8 mouse cellular contexts compared by ENCODE assay signal in genomic region chr4:129584370-129584769, GRCm38 (mm10). TPM values are rescaled to one million over a fixed set of nuclear protein-coding genes. Genes with fewer than 3 reads are reported as not detected.
A peak's percentile ranks its signal among the peaks of the same experiment; 100 is the strongest.
DNase-seq lines count a peak whose midpoint lies in the region; ATAC-seq and TF ChIP-seq lines count a peak whose summit lies in the region.

No protein-coding gene starts in this region.

- H3K4me1 ChIP-seq in kidney, postnatal 0 days (replicated peaks; ENCODE audit: insufficient read depth, low read length), result no peaks in the 10 kb centered on the region
- peaks cover 15% of the 10 kb centered on the region for H3K4me1 ChIP-seq in bone marrow macrophage, adult 2 months (ENCODE audit: control insufficient read depth, insufficient read depth, low read length)
- 0 out of 2 replicates have a peak, but pooled peaks cover 8% of the 10 kb centered on the region for H3K4me1 ChIP-seq in hindbrain, embryonic 15.5 days (replicated peaks)
- H3K4me1 ChIP-seq in midbrain, postnatal 0 days (ENCODE audit: insufficient read depth, low read length), result peaks cover 4% of the 10 kb centered on the region; the same call in 1 of the 2 replicates

- H3K4me2 ChIP-seq in kidney, postnatal 0 days (ENCODE audit: low read length), result peak overlapping the region; percentile 70
- peak overlapping the region; percentile 52 for H3K4me2 ChIP-seq in hindbrain, embryonic 15.5 days
- peak overlapping the region; percentile 54; the same call in 1 of the 2 replicates for H3K4me2 ChIP-seq in midbrain, postnatal 0 days (ENCODE audit: low read depth, low read length, poor library complexity, severe bottlenecking)

- TF ChIP-seq POLR2A in bone marrow macrophage, adult 2 months (IDR thresholded peaks at IDR 0.05; ENCODE audit: borderline replicate concordance, low read depth, low read length), result no peak

- H3K9ac ChIP-seq in kidney, postnatal 0 days (ENCODE audit: low read depth, low read length), result peak overlapping the region; percentile 51
- H3K9ac ChIP-seq in hindbrain, embryonic 15.5 days, result no peak overlapping the region
- no peak overlapping the region for H3K9ac ChIP-seq in midbrain, postnatal 0 days (replicated peaks; ENCODE audit: low read length, poor library complexity, severe bottlenecking)

- peak overlapping the region; percentile 44 for H3K4me3 ChIP-seq in kidney, postnatal 0 days (replicated peaks; ENCODE audit: low read depth, low read length)
- peak overlapping the region; percentile 70; the same call in 1 of the 2 replicates for H3K4me3 ChIP-seq in bone marrow macrophage, adult 2 months (ENCODE audit: insufficient read depth, low read length)
- no peak overlapping the region for H3K4me3 ChIP-seq in hindbrain, embryonic 15.5 days
- no peak overlapping the region for H3K4me3 ChIP-seq in midbrain, postnatal 0 days (ENCODE audit: low read depth, low read length)

- peak overlapping the region; percentile 80 for H3K27ac ChIP-seq in kidney, postnatal 0 days
- peak overlapping the region; percentile 58 for H3K27ac ChIP-seq in bone marrow macrophage, adult 2 months (ENCODE audit: insufficient read depth, low read depth, low read length)
- no peak overlapping the region for H3K27ac ChIP-seq in hindbrain, embryonic 15.5 days (replicated peaks)
- H3K27ac ChIP-seq in midbrain, postnatal 0 days (ENCODE audit: low read depth, low read length), result no peak overlapping the region

- no peaks in the 10 kb centered on the region for H3K27me3 ChIP-seq in kidney, postnatal 0 days (ENCODE audit: insufficient read depth, low read length)
- no peaks in the 10 kb centered on the region for H3K27me3 ChIP-seq in hindbrain, embryonic 15.5 days
- no peaks in the 10 kb centered on the region for H3K27me3 ChIP-seq in midbrain, postnatal 0 days (ENCODE audit: insufficient read depth, low read length)

- WGBS in kidney, postnatal 0 days, result 55% methylated on average over 1 of the region's 1 CpGs
- 74% methylated on average over 1 of the region's 1 CpGs for WGBS in hindbrain, embryonic 15.5 days
- 90% methylated on average over 1 of the region's 1 CpGs for WGBS in midbrain, postnatal 0 days

- no peaks in the 10 kb centered on the region for H3K9me3 ChIP-seq in kidney, postnatal 0 days (replicated peaks; ENCODE audit: low read length)
- no peaks in the 10 kb centered on the region for H3K9me3 ChIP-seq in hindbrain, embryonic 15.5 days
- no peaks in the 10 kb centered on the region for H3K9me3 ChIP-seq in midbrain, postnatal 0 days (ENCODE audit: low read length)

- TF ChIP-seq CTCF in kidney, postnatal 0 days (IDR thresholded peaks at IDR 0.05; ENCODE audit: low read depth), result no peak
- TF ChIP-seq CTCF in bone marrow macrophage, adult 2 months (IDR thresholded peaks at IDR 0.05; ENCODE audit: low read depth, low read length), result no peak
- TF ChIP-seq CTCF in midbrain, postnatal 0 days (IDR thresholded peaks at IDR 0.05), result no peak

- no peak for DNase-seq in kidney, postnatal 0 days (ENCODE audit: low spot score)
- no peak for DNase-seq in kidney, adult 8-10 months
- DNase-seq in midbrain, postnatal 0 days (ENCODE audit: low spot score), result no peak
- no peak for DNase-seq in adrenal gland, adult 18-20 months (ENCODE audit: low spot score in 2 of 2)
- no peak for DNase-seq in T-cell, adult 2 months (ENCODE audit: low spot score)
- no peak for DNase-seq in Muller cell, postnatal 12 days (ENCODE audit: inconsistent ontology term)

- H3K36me3 ChIP-seq in kidney, postnatal 0 days (ENCODE audit: insufficient read depth, low read length), result no peaks in the 10 kb centered on the region
- no peaks in the 10 kb centered on the region for H3K36me3 ChIP-seq in hindbrain, embryonic 15.5 days
- H3K36me3 ChIP-seq in midbrain, postnatal 0 days (ENCODE audit: insufficient read depth, low read length), result no peaks in the 10 kb centered on the region

- ATAC-seq in kidney, postnatal 0 days (replicated peaks; ENCODE audit: low FRiP score, low read depth), result no peak
- no peak for ATAC-seq in hindbrain, embryonic 15.5 days (ENCODE audit: low FRiP score, low read depth)
- ATAC-seq in midbrain, postnatal 0 days (ENCODE audit: low FRiP score), result no peak

RNA-seq across cellular contexts. Expression of gene Fam167b, which starts 6.0 kb away (rescaled TPM):
- 39.9 and 40.3 TPM in 2 replicates for polyA plus RNA-seq in kidney, postnatal 0 days (2015; fragmentation: Nextera tagmentation; extraction: Ambion mirVana)
- polyA plus RNA-seq in bone marrow macrophage, adult 2 months (2012; ENCODE audit: insufficient read depth, insufficient read length, missing spikeins), result 1.2 and 2.6 TPM in 2 replicates
- 0.24 and 0.34 TPM in 2 replicates for polyA plus RNA-seq in hindbrain, embryonic 15.5 days (2015; fragmentation: Nextera tagmentation; extraction: Ambion mirVana)
- total RNA-seq in midbrain, postnatal 0 days (2014; rRNA removed), result not detected in 2 replicates
- polyA plus RNA-seq in midbrain, postnatal 0 days (2015; fragmentation: Nextera tagmentation; extraction: Ambion mirVana), result not detected in 2 replicates
- 10 to 100 TPM; 28.2 to 31.4 TPM for total RNA-seq in adrenal gland, adult 18-20 months (2021)

RNA-seq across cellular contexts. Expression of gene Lck, which starts 10.9 kb away (rescaled TPM):
- 8.8 and 9.1 TPM in 2 replicates for polyA plus RNA-seq in kidney, postnatal 0 days (2015; fragmentation: Nextera tagmentation; extraction: Ambion mirVana)
- polyA plus RNA-seq in bone marrow macrophage, adult 2 months (2012; ENCODE audit: insufficient read depth, insufficient read length, missing spikeins), result 0.68 TPM in 1 of 2 replicates, not detected in the other
- 11.7 and 13.6 TPM in 2 replicates for polyA plus RNA-seq in hindbrain, embryonic 15.5 days (2015; fragmentation: Nextera tagmentation; extraction: Ambion mirVana)
- total RNA-seq in midbrain, postnatal 0 days (2014; rRNA removed), result 17.5 and 20.4 TPM in 2 replicates
- polyA plus RNA-seq in midbrain, postnatal 0 days (2015; fragmentation: Nextera tagmentation; extraction: Ambion mirVana), result 17.5 and 20.7 TPM in 2 replicates
- 1 to 10 TPM; 1.8 to 2.3 TPM for total RNA-seq in adrenal gland, adult 18-20 months (2021)

RNA-seq across cellular contexts. Expression of gene Eif3i, which starts 16.1 kb away (rescaled TPM):
- polyA plus RNA-seq in kidney, postnatal 0 days (2015; fragmentation: Nextera tagmentation; extraction: Ambion mirVana), result 284 and 298 TPM in 2 replicates
- polyA plus RNA-seq in bone marrow macrophage, adult 2 months (2012; ENCODE audit: insufficient read depth, insufficient read length, missing spikeins), result 105 and 119 TPM in 2 replicates
- polyA plus RNA-seq in hindbrain, embryonic 15.5 days (2015; fragmentation: Nextera tagmentation; extraction: Ambion mirVana), result 203 and 206 TPM in 2 replicates
- total RNA-seq in midbrain, postnatal 0 days (2014; rRNA removed), result 282 and 300 TPM in 2 replicates
- polyA plus RNA-seq in midbrain, postnatal 0 days (2015; fragmentation: Nextera tagmentation; extraction: Ambion mirVana), result 213 and 222 TPM in 2 replicates
- 100 to 1,000 TPM; 174 to 175 TPM for total RNA-seq in adrenal gland, adult 18-20 months (2021)

RNA-seq across cellular contexts. Expression of gene Tmem234, which starts 16.1 kb away (rescaled TPM):
- 188 and 197 TPM in 2 replicates for polyA plus RNA-seq in kidney, postnatal 0 days (2015; fragmentation: Nextera tagmentation; extraction: Ambion mirVana)
- 137 and 140 TPM in 2 replicates for polyA plus RNA-seq in bone marrow macrophage, adult 2 months (2012; ENCODE audit: insufficient read depth, insufficient read length, missing spikeins)
- 183 and 184 TPM in 2 replicates for polyA plus RNA-seq in hindbrain, embryonic 15.5 days (2015; fragmentation: Nextera tagmentation; extraction: Ambion mirVana)
- 146 and 189 TPM in 2 replicates for total RNA-seq in midbrain, postnatal 0 days (2014; rRNA removed)
- polyA plus RNA-seq in midbrain, postnatal 0 days (2015; fragmentation: Nextera tagmentation; extraction: Ambion mirVana), result 210 and 232 TPM in 2 replicates
- 100 to 1,000 TPM in 1 of 2 experiments, 10 to 100 TPM in 1; 84.9 to 105 TPM for total RNA-seq in adrenal gland, adult 18-20 months (2021)

RNA-seq across cellular contexts. Expression of gene Dcdc2b, which starts 29.7 kb away (rescaled TPM):
- polyA plus RNA-seq in kidney, postnatal 0 days (2015; fragmentation: Nextera tagmentation; extraction: Ambion mirVana), result 1.9 and 2.3 TPM in 2 replicates
- 1.8 and 2.3 TPM in 2 replicates for polyA plus RNA-seq in bone marrow macrophage, adult 2 months (2012; ENCODE audit: insufficient read depth, insufficient read length, missing spikeins)
- polyA plus RNA-seq in hindbrain, embryonic 15.5 days (2015; fragmentation: Nextera tagmentation; extraction: Ambion mirVana), result 3.4 and 3.6 TPM in 2 replicates
- total RNA-seq in midbrain, postnatal 0 days (2014; rRNA removed), result 0.82 and 3.9 TPM in 2 replicates
- 2.7 and 4.4 TPM in 2 replicates for polyA plus RNA-seq in midbrain, postnatal 0 days (2015; fragmentation: Nextera tagmentation; extraction: Ambion mirVana)
- total RNA-seq in adrenal gland, adult 18-20 months (2021), result 1 to 10 TPM; 1.5 to 1.7 TPM

Comparison
In these comparisons a context has a peak if more than half of its experiments do, and no peak if none do; other contexts are left out.
1. H3K27ac ChIP-seq: peak in kidney, postnatal 0 days (single experiment) and bone marrow macrophage, adult 2 months (single experiment); none in hindbrain, embryonic 15.5 days (single experiment) and midbrain, postnatal 0 days (single experiment).
2. H3K4me3 ChIP-seq: peak in kidney, postnatal 0 days (single experiment) and bone marrow macrophage, adult 2 months (single experiment); none in hindbrain, embryonic 15.5 days (single experiment) and midbrain, postnatal 0 days (single experiment).
3. RNA of gene Fam167b, which starts 6.0 kb away (polyA plus RNA-seq): 39.9 to 40.3 TPM in kidney, postnatal 0 days; 1.2 to 2.6 TPM in bone marrow macrophage, adult 2 months, 0.24 to 0.34 TPM in hindbrain, embryonic 15.5 days and not detected in midbrain, postnatal 0 days; every median in the first group is over 10 times any median in the second.
4. Peak in every context shown above with its lines, with median percentiles within 50 percentile points of each other: H3K4me2 ChIP-seq.